Mouse (Mus musculus) liver, embryonic 11.5 days (tissue): ENCODE results near the gene Alkbh6. TPM values are rescaled to one million over a fixed set of nuclear protein-coding genes. Genes with fewer than 3 reads are reported as not detected.

Source experiments
- ATAC-seq: fragments of 200-750 bp; cut with Nextera tagmentation; replicated peaks from 2 replicates; pipeline ENCODE4 v1.8.0; 2017; ENCODE audit warnings: moderate number of reproducible peaks, mild to moderate bottlenecking, moderate TSS enrichment, moderate library complexity; ENCODE audit not compliant: low FRiP score
- DNase-seq: peaks from one replicate; pipeline ENCODE4 v3.0.0-alpha.2; 2017; ENCODE audit warnings: low spot score
- H3K27ac ChIP-seq: fragments of 300-500 bp; sonication (generic); 2 replicates; pipeline ENCODE4 v1.5.1; 2014; ENCODE audit warnings: mild to moderate bottlenecking, low read depth, low read length, control low read depth
- H3K27me3 ChIP-seq: fragments of 300-500 bp; sonication (generic); replicated peaks from 2 replicates; pipeline ENCODE4 v1.6.1; 2014; ENCODE audit warnings: low read length, mixed read lengths; ENCODE audit not compliant: control insufficient read depth, insufficient read depth
- H3K36me3 ChIP-seq: fragments of 300-500 bp; sonication (generic); 2 replicates; pipeline ENCODE4 v1.6.1; 2014; ENCODE audit warnings: mild to moderate bottlenecking, low read length, moderate library complexity, mixed read lengths; ENCODE audit not compliant: control insufficient read depth, insufficient read depth
- H3K4me1 ChIP-seq: fragments of 300-500 bp; sonication (generic); replicated peaks from 2 replicates; pipeline ENCODE4 v1.6.1; 2014; ENCODE audit warnings: low read length, mixed read lengths; ENCODE audit not compliant: control insufficient read depth, insufficient read depth
- H3K4me2 ChIP-seq: fragments of 300-500 bp; sonication (generic); 2 replicates; pipeline ENCODE4 v1.6.1; 2014; ENCODE audit warnings: mild to moderate bottlenecking, control low read depth, moderate library complexity
- H3K4me3 ChIP-seq: fragments of 300-500 bp; sonication (generic); 2 replicates; pipeline ENCODE4 v1.5.1; 2014; ENCODE audit warnings: low read depth, low read length, control low read depth
- H3K9ac ChIP-seq: fragments of 300-500 bp; sonication (generic); 2 replicates; pipeline ENCODE4 v1.6.1; 2014; ENCODE audit warnings: low read depth, low read length, control low read depth
- H3K9me3 ChIP-seq: fragments of 300-500 bp; sonication (generic); 2 replicates; pipeline ENCODE4 v1.6.1; 2016; ENCODE audit warnings: low read length, inconsistent platforms, mixed read lengths; ENCODE audit not compliant: control insufficient read depth
- WGBS: fragments of 180-500 bp; shearing (Covaris S2); extraction: QIAGEN DNeasy Blood & Tissue Kit; methylation state at CpG from one replicate; pipeline ENCODE4 v1.1.7; 2014; 5-methylcytosine and 5-hydroxymethylcytosine counted together
- polyA plus RNA-seq: library from polyadenylated mRNA; unstranded; fragments of >200 nt; fragmentation: Nextera tagmentation; extraction: Ambion mirVana; gene quantifications from 2 replicates; pipeline ENCODE4 v1.2.1, GENCODE M21; 2014

Alkbh6 gene
- polyA plus RNA-seq, result 38.7 and 43.4 TPM in 2 replicates

GRCm38 (mm10) chr7:30308076-30309005 is at the start of gene Alkbh6:
Alkbh6 (plus strand) TSS chr7:30308717.
- peak; percentile 100 for ATAC-seq
- H3K27me3 ChIP-seq, result no peaks in the 10 kb centered on the region
- H3K36me3 ChIP-seq, result peaks cover 6% of the 10 kb centered on the region; the same call in 1 of the 2 replicates

GRCm38 (mm10) chr7:30265041-30265440 is 43.5 kb upstream of the Alkbh6 start:
- no peak; the same call in 1 of the 2 replicates for ATAC-seq
- no peaks in the 10 kb centered on the region for H3K36me3 ChIP-seq
- DNase-seq, result no peak
- WGBS, result 56% methylated on average over 2 of the region's 2 CpGs
- H3K27me3 ChIP-seq, result no peaks in the 10 kb centered on the region
- no peak overlapping the region for H3K9ac ChIP-seq
- no peaks in the 10 kb centered on the region for H3K4me1 ChIP-seq
- no peak overlapping the region for H3K4me2 ChIP-seq
- no peak overlapping the region for H3K4me3 ChIP-seq
- no peaks in the 10 kb centered on the region for H3K9me3 ChIP-seq
- H3K27ac ChIP-seq, result no peak overlapping the region

More at GRCm38 (mm10) chr7:30308076-30309005, at the start of gene Alkbh6:
- Histone ChIP-seq H3K4me2 (peak within 1 kb of the TSS; percentile 95), H3K4me1 (peaks cover 11% of the 10 kb centered on the region), H3K9me3 (no peaks in the 10 kb centered on the region), H3K9ac (peak within 1 kb of the TSS; percentile 65), H3K4me3 (peak within 1 kb of the TSS; percentile 63), H3K27ac (peak within 1 kb of the TSS; percentile 26; the same call in 1 of the 2 replicates)
- WGBS, result 5% methylated on average over 27 of the region's 27 CpGs
- DNase-seq, result peak; percentile 84

GRCm38 (mm10) chr7:30265531-30265930 is 43.0 kb upstream of the Alkbh6 start:
- Histone ChIP-seq H3K27ac (no peak overlapping the region), H3K9me3 (no peaks in the 10 kb centered on the region), H3K9ac (no peak overlapping the region), H3K4me2 (no peak overlapping the region), H3K27me3 (no peaks in the 10 kb centered on the region), H3K4me1 (no peaks in the 10 kb centered on the region), H3K36me3 (no peaks in the 10 kb centered on the region), H3K4me3 (no peak overlapping the region)
- ATAC-seq (no peak), DNase-seq (no peak)
- 94% methylated on average over 5 of the region's 5 CpGs for WGBS

- H3K36me3 ChIP-seq, result peaks cover 2% of the 10 kb centered on the region; the same call in 1 of the 2 replicates
- no peaks in the 10 kb centered on the region for H3K4me1 ChIP-seq
- no peaks in the 10 kb centered on the region for H3K9me3 ChIP-seq
- H3K4me2 ChIP-seq, result no peak overlapping the region
- no peaks in the 10 kb centered on the region for H3K27me3 ChIP-seq
- ATAC-seq (no peak), DNase-seq (no peak)
- WGBS, result 85% methylated on average over 7 of the region's 7 CpGs
- H3K27ac ChIP-seq, result no peak overlapping the region
- H3K4me3 ChIP-seq, result no peak overlapping the region
- no peak overlapping the region for H3K9ac ChIP-seq
These were observed 42.6 kb upstream of the Alkbh6 start for GRCm38 (mm10) chr7:30265935-30266334.

GRCm38 (mm10) chr7:30266780-30267179 is 41.7 kb upstream of the Alkbh6 start:
- H3K36me3 ChIP-seq, result peaks cover 4% of the 10 kb centered on the region; the same call in 1 of the 2 replicates
- H3K4me1 ChIP-seq, result no peaks in the 10 kb centered on the region
- H3K27me3 ChIP-seq, result no peaks in the 10 kb centered on the region
- no peak overlapping the region for H3K27ac ChIP-seq
- H3K9ac ChIP-seq, result no peak overlapping the region
- DNase-seq (no peak), ATAC-seq (no peak)
- no peaks in the 10 kb centered on the region for H3K9me3 ChIP-seq
- WGBS, result 86% methylated on average over 3 of the region's 3 CpGs
- H3K4me3 ChIP-seq, result no peak overlapping the region
- H3K4me2 ChIP-seq, result no peak overlapping the region

- no peak overlapping the region for H3K27ac ChIP-seq
- H3K9me3 ChIP-seq, result no peaks in the 10 kb centered on the region
- H3K27me3 ChIP-seq, result no peaks in the 10 kb centered on the region
- ATAC-seq, result no peak
- H3K4me1 ChIP-seq, result no peaks in the 10 kb centered on the region
- DNase-seq, result no peak
- no peak overlapping the region for H3K9ac ChIP-seq
- H3K4me2 ChIP-seq, result no peak overlapping the region
- H3K4me3 ChIP-seq, result no peak overlapping the region
- peaks cover 4% of the 10 kb centered on the region; the same call in 1 of the 2 replicates for H3K36me3 ChIP-seq
- 83% methylated on average over 4 of the region's 4 CpGs for WGBS
These were observed 38.9 kb upstream of the Alkbh6 start for GRCm38 (mm10) chr7:30269641-30270040.

GRCm38 (mm10) chr7:30274383-30274782 is 34.1 kb upstream of the Alkbh6 start:
- H3K27ac ChIP-seq, result no peak overlapping the region
- H3K36me3 ChIP-seq, result peaks cover 6% of the 10 kb centered on the region; the same call in 1 of the 2 replicates

GRCm38 (mm10) chr7:30278911-30279310 is 29.6 kb upstream of the Alkbh6 start:
- H3K36me3 ChIP-seq, result 0 out of 2 replicates have a peak, but pooled peaks cover 2% of the 10 kb centered on the region
- no peaks in the 10 kb centered on the region for H3K9me3 ChIP-seq
- peaks cover 11% of the 10 kb centered on the region for H3K4me1 ChIP-seq
- 53% methylated on average over 2 of the region's 2 CpGs for WGBS
- DNase-seq (no peak), ATAC-seq (no peak)
- H3K4me2 ChIP-seq, result peak overlapping the region; percentile 99
- no peaks in the 10 kb centered on the region for H3K27me3 ChIP-seq
- H3K4me3 ChIP-seq, result peak overlapping the region; percentile 87
- peak overlapping the region; percentile 88; the same call in 1 of the 2 replicates for H3K9ac ChIP-seq
- no peak overlapping the region for H3K27ac ChIP-seq

More at GRCm38 (mm10) chr7:30274383-30274782, 34.1 kb upstream of the Alkbh6 start:
- Histone ChIP-seq H3K4me3 (no peak overlapping the region), H3K4me1 (peaks cover 7% of the 10 kb centered on the region), H3K4me2 (no peak overlapping the region), H3K9ac (no peak overlapping the region), H3K9me3 (no peaks in the 10 kb centered on the region), H3K27me3 (no peaks in the 10 kb centered on the region)
- 84% methylated on average over 6 of the region's 6 CpGs for WGBS
- DNase-seq, result no peak
- no peak for ATAC-seq
